Mouse (Mus musculus): ENCODE data around the gene Zfp503.

DNA sequence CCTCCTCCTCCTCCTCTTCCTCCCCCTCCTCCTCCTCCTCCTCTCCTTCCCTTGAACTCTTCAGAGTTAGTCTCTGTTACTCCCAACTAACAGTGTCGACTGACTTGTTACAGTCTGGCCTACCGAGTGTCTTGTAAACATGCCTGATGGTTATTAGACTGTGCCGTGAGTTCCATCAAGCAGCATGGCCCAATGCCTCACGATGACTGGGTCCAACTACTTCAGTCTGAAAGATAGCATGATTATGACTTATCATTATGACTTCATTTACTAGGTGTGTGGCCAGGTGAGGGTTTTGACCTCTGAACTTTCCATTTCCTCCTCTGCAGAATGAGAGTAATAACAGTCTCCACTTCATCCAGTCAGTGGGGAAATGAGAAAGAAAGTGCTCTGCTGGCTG, 14.2 kb upstream of the Zfp503 start:
- TF ChIP-seq CTCF (IDR thresholded peaks at IDR 0.05; ENCODE audit: insufficient read depth, low read depth, low read length) (no peak), POLR2A (IDR thresholded peaks at IDR 0.05; ENCODE audit: insufficient read depth, low read depth, low read length) (no peak)

All from olfactory bulb, adult 2 months (tissue).